Mouse (Mus musculus): ENCODE data around the gene Reep3. TPM values are rescaled to one million over a fixed set of nuclear protein-coding genes. Genes with fewer than 3 reads are reported as not detected.

Reep3 gene
- polyA plus RNA-seq, 1 experiment from 2014 or later: 28.7 TPM

GRCm38 (mm10) chr10:67100831-67101251 is 4.1 kb upstream of the Reep3 start:
- Histone ChIP-seq H3K9ac (ENCODE audit: low read length) (no peak overlapping the region), H3K27me3 (ENCODE audit: control insufficient read depth, insufficient read depth, low read length) (no peaks in the 10 kb centered on the region), H3K27ac (replicated peaks in 1 of 2; ENCODE audit: control insufficient read depth in 1 of 2, insufficient read depth in 1 of 2, low read depth in 2 of 2, low read length in 2 of 2) (no peak overlapping the region), H3K36me3 (ENCODE audit: control insufficient read depth, insufficient read depth, low read length) (0 out of 2 replicates have a peak, but pooled peaks cover 4% of the 10 kb centered on the region), H3K9me3 (ENCODE audit: control insufficient read depth, low read length) (no peaks in the 10 kb centered on the region), H3K4me1 (ENCODE audit: control insufficient read depth in 2 of 2, insufficient read depth in 2 of 2, low read length in 2 of 2) (peaks cover 46 to 79% of the 10 kb centered on the region in 2 experiments), H3K4me2 (ENCODE audit: low read length) (peak overlapping the region; percentile 5; the same call in 1 of the 2 replicates), H3K4me3 (ENCODE audit: control insufficient read depth in 1 of 2, insufficient read depth in 1 of 2, low read depth in 1 of 2, low read length in 2 of 2) (no peak overlapping the region)
- ATAC-seq (ENCODE audit: insufficient number of reproducible peaks, insufficient read depth, low FRiP score, low read depth): no peak
- 28% methylated on average over 9 of the region's 9 CpGs for WGBS

GRCm38 (mm10) chr10:67100011-67100661 is 3.4 kb upstream of the Reep3 start:
- Histone ChIP-seq H3K27me3 (ENCODE audit: control insufficient read depth, insufficient read depth, low read length) (no peaks in the 10 kb centered on the region), H3K4me1 (ENCODE audit: control insufficient read depth in 2 of 2, insufficient read depth in 2 of 2, low read length in 2 of 2) (peaks cover 43 to 72% of the 10 kb centered on the region in 2 experiments), H3K9ac (ENCODE audit: low read length) (no peak overlapping the region), H3K4me3 (ENCODE audit: control insufficient read depth in 1 of 2, insufficient read depth in 1 of 2, low read depth in 1 of 2, low read length in 2 of 2) (no peak overlapping the region), H3K27ac (replicated peaks in 1 of 2; ENCODE audit: control insufficient read depth in 1 of 2, insufficient read depth in 1 of 2, low read depth in 2 of 2, low read length in 2 of 2) (no peak overlapping the region), H3K4me2 (ENCODE audit: low read length) (no peak overlapping the region), H3K9me3 (ENCODE audit: control insufficient read depth, low read length) (no peaks in the 10 kb centered on the region), H3K36me3 (ENCODE audit: control insufficient read depth, insufficient read depth, low read length) (0 out of 2 replicates have a peak, but pooled peaks cover 4% of the 10 kb centered on the region)
- no peak for ATAC-seq (ENCODE audit: insufficient number of reproducible peaks, insufficient read depth, low FRiP score, low read depth)
- 61% methylated on average over 7 of the region's 7 CpGs for WGBS

- ATAC-seq (ENCODE audit: insufficient number of reproducible peaks, insufficient read depth, low FRiP score, low read depth): no peak
- Histone ChIP-seq H3K9ac (ENCODE audit: low read length) (peak overlapping the region; percentile 99), H3K4me2 (ENCODE audit: low read length) (peak overlapping the region; percentile 72), H3K27me3 (ENCODE audit: control insufficient read depth, insufficient read depth, low read length) (no peaks in the 10 kb centered on the region), H3K4me3 (ENCODE audit: control insufficient read depth in 1 of 2, insufficient read depth in 1 of 2, low read depth in 1 of 2, low read length in 2 of 2) (peak overlapping the region; percentile 11 to 90; a peak in 3 of 4 replicates), H3K27ac (replicated peaks in 1 of 2; ENCODE audit: control insufficient read depth in 1 of 2, insufficient read depth in 1 of 2, low read depth in 2 of 2, low read length in 2 of 2) (peak overlapping the region; percentile 27 to 99; a peak in 1 of 4 replicates), H3K9me3 (ENCODE audit: control insufficient read depth, low read length) (no peaks in the 10 kb centered on the region), H3K4me1 (ENCODE audit: control insufficient read depth in 2 of 2, insufficient read depth in 2 of 2, low read length in 2 of 2) (peaks cover 36 to 69% of the 10 kb centered on the region in 2 experiments), H3K36me3 (ENCODE audit: control insufficient read depth, insufficient read depth, low read length) (0 out of 2 replicates have a peak, but pooled peaks cover 4% of the 10 kb centered on the region)
- WGBS: 38% methylated on average over 13 of the region's 13 CpGs
These were observed 2.6 kb upstream of the Reep3 start for GRCm38 (mm10) chr10:67099183-67099929.

DNA sequence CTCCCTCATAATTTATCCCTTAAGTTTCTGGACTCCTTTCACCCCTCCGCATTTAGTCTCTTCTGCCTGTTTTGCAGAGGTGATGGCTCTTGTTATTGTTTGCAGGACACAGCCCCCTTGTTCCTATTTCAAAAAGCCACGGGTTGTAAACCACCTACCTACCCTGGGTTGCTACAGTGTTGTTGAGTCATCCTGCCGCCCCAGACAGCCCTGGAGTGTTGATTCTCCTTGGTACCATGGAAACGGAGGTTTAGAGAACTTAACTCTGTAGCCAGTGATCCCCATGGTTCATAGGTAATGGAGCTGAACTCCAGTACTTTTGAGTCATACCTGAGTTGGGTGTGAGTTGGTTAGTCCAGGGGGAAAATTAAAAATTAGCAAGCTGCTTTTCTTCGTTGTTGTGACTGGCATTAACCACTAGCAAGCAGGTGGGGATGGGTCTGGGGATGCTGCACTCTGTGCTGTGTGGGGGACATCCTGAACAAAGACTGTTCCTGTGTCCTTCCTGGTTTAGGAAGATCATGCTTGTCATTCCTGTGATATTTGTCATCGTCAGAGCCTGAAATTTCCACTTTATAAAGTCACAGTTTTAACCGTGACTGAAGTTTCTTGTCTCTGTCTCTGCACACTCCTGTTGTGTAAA is 1.8 kb upstream of the Reep3 start:
- no peaks in the 10 kb centered on the region for H3K27me3 ChIP-seq (ENCODE audit: control insufficient read depth, insufficient read depth, low read length)
- H3K36me3 ChIP-seq (ENCODE audit: control insufficient read depth, insufficient read depth, low read length): 0 out of 2 replicates have a peak, but pooled peaks cover 4% of the 10 kb centered on the region
- H3K4me1 ChIP-seq (ENCODE audit: control insufficient read depth in 2 of 2, insufficient read depth in 2 of 2, low read length in 2 of 2): peaks cover 29 to 61% of the 10 kb centered on the region in 2 experiments
- peak overlapping the region; percentile 99 for H3K9ac ChIP-seq (ENCODE audit: low read length)
- peak overlapping the region; percentile 27 to 99; a peak in 3 of 4 replicates for H3K27ac ChIP-seq (replicated peaks in 1 of 2; ENCODE audit: control insufficient read depth in 1 of 2, insufficient read depth in 1 of 2, low read depth in 2 of 2, low read length in 2 of 2)
- H3K4me2 ChIP-seq (ENCODE audit: low read length): peak overlapping the region; percentile 72
- H3K9me3 ChIP-seq (ENCODE audit: control insufficient read depth, low read length): no peaks in the 10 kb centered on the region
- peak overlapping the region; percentile 19 to 90; a peak in 3 of 4 replicates for H3K4me3 ChIP-seq (ENCODE audit: control insufficient read depth in 1 of 2, insufficient read depth in 1 of 2, low read depth in 1 of 2, low read length in 2 of 2)
- 15% methylated on average over 7 of the region's 7 CpGs for WGBS
- no peak for ATAC-seq (ENCODE audit: insufficient number of reproducible peaks, insufficient read depth, low FRiP score, low read depth)

DNA sequence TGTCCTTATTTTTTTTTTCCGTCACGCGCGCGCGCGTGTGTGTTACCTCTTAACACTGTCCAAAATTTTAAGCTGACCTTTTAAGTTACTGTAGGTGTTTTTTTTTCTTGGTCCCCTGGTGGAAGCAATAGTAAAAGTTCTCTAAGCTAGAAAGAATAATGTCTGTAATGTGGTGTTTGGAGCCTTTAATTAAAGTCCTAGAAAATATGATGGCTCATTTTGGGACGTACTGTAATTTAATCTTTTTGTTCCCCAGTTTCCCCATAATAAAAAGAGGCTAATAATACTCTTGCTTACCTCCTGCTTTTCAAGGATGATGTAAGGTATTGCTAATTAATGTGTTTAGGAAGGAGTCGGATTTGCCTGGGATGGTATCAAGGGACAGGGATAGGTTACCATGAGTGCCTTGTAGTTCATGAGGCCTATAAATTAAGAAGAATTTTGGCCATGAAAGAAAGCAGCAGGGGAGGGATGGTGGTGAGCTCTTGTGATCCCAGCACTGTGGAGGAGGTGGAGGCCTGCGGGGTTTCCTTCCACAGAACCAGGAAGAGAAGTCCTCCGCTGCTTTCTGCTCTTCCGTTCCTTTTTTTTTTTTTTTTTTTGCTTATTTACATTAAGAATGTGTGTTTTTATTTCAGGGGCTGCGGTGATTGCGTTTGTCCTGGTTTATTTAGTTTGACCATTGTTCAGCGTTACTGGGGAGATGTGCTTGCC is 849 bp upstream of the Reep3 start:
- no peak for ATAC-seq (ENCODE audit: insufficient number of reproducible peaks, insufficient read depth, low FRiP score, low read depth)
- H3K9me3 ChIP-seq (ENCODE audit: control insufficient read depth, low read length): no peaks in the 10 kb centered on the region
- WGBS: 4% methylated on average over 15 of the region's 15 CpGs
- H3K4me3 ChIP-seq (ENCODE audit: control insufficient read depth in 1 of 2, insufficient read depth in 1 of 2, low read depth in 1 of 2, low read length in 2 of 2): peak overlapping the region; percentile 90 to 98
- H3K27me3 ChIP-seq (ENCODE audit: control insufficient read depth, insufficient read depth, low read length): no peaks in the 10 kb centered on the region
- H3K4me2 ChIP-seq (ENCODE audit: low read length): peak overlapping the region; percentile 72
- H3K4me1 ChIP-seq (ENCODE audit: control insufficient read depth in 2 of 2, insufficient read depth in 2 of 2, low read length in 2 of 2): peaks cover 24 to 51% of the 10 kb centered on the region in 2 experiments
- peak overlapping the region; percentile 99 for H3K9ac ChIP-seq (ENCODE audit: low read length)
- H3K27ac ChIP-seq (replicated peaks in 1 of 2; ENCODE audit: control insufficient read depth in 1 of 2, insufficient read depth in 1 of 2, low read depth in 2 of 2, low read length in 2 of 2): peak overlapping the region; percentile 78 to 99
- H3K36me3 ChIP-seq (ENCODE audit: control insufficient read depth, insufficient read depth, low read length): 0 out of 2 replicates have a peak, but pooled peaks cover 4% of the 10 kb centered on the region

GRCm38 (mm10) chr10:67095798-67096620 is 736 bp downstream of the Reep3 start, which contains the start of gene Jmjd1c:
Jmjd1c (plus strand) TSS chr10:67096125.
- Histone ChIP-seq H3K27me3 (ENCODE audit: control insufficient read depth, insufficient read depth, low read length) (no peaks in the 10 kb centered on the region), H3K9ac (ENCODE audit: low read length) (peak within 1 kb of the TSS; percentile 99), H3K27ac (replicated peaks in 1 of 2; ENCODE audit: control insufficient read depth in 1 of 2, insufficient read depth in 1 of 2, low read depth in 2 of 2, low read length in 2 of 2) (peak within 1 kb of the TSS; percentile 98 to 99), H3K4me3 (ENCODE audit: control insufficient read depth in 1 of 2, insufficient read depth in 1 of 2, low read depth in 1 of 2, low read length in 2 of 2) (peak within 1 kb of the TSS; percentile 90 to 98), H3K4me1 (ENCODE audit: control insufficient read depth in 2 of 2, insufficient read depth in 2 of 2, low read length in 2 of 2) (peaks cover 14 to 36% of the 10 kb centered on the region in 2 experiments), H3K4me2 (ENCODE audit: low read length) (peak within 1 kb of the TSS; percentile 72), H3K36me3 (ENCODE audit: control insufficient read depth, insufficient read depth, low read length) (no peaks in the 10 kb centered on the region), H3K9me3 (ENCODE audit: control insufficient read depth, low read length) (no peaks in the 10 kb centered on the region)
- peak; percentile 80 for ATAC-seq (ENCODE audit: insufficient number of reproducible peaks, insufficient read depth, low FRiP score, low read depth)
- 2% methylated on average over 43 of the region's 73 CpGs for WGBS

Measured in heart, embryonic 14.5 days (tissue).